Mouse (Mus musculus) hindbrain, postnatal 0 days (tissue): ENCODE measurements around the gene A530016L24Rik. TPM values are rescaled to one million over a fixed set of nuclear protein-coding genes. Genes with fewer than 3 reads are reported as not detected.

Experiments
- ATAC-seq: fragments of 200-750 bp; cut with Nextera tagmentation; 2 replicates; pipeline ENCODE4 v1.8.0; 2017; ENCODE audit warnings: mild to moderate bottlenecking, moderate TSS enrichment, moderate library complexity
- DNase-seq: peaks from one replicate; pipeline ENCODE4 v3.0.0-alpha.2; 2015; ENCODE audit warnings: low spot score
- H3K27ac ChIP-seq: fragments of 300-500 bp; sonication (generic); 2 replicates; pipeline ENCODE4 v1.5.1; 2014; ENCODE audit warnings: mild to moderate bottlenecking
- H3K27me3 ChIP-seq: fragments of 300-500 bp; sonication (generic); 2 replicates; pipeline ENCODE4 v1.6.1; 2014; ENCODE audit warnings: low read length, mixed read lengths; ENCODE audit not compliant: insufficient read depth
- H3K36me3 ChIP-seq: fragments of 300-500 bp; sonication (generic); 2 replicates; pipeline ENCODE4 v1.6.1; 2014; ENCODE audit warnings: low read length, mixed read lengths; ENCODE audit not compliant: insufficient read depth
- H3K4me1 ChIP-seq: fragments of 300-500 bp; sonication (generic); 2 replicates; pipeline ENCODE4 v1.6.1; 2014; ENCODE audit warnings: antibody characterized with exemption, low read length, mixed read lengths; ENCODE audit not compliant: insufficient read depth
- H3K4me2 ChIP-seq: fragments of 300-500 bp; sonication (generic); 2 replicates; pipeline ENCODE4 v1.6.1; 2014; ENCODE audit warnings: low read depth, mild to moderate bottlenecking, low read length, moderate library complexity, mixed read lengths
- H3K4me3 ChIP-seq: fragments of 300-500 bp; sonication (generic); 2 replicates; pipeline ENCODE4 v1.5.1; 2014; ENCODE audit warnings: low read length
- H3K9ac ChIP-seq: fragments of 300-500 bp; sonication (generic); replicated peaks from 2 replicates; pipeline ENCODE4 v1.6.1; 2014; ENCODE audit warnings: mild to moderate bottlenecking, low read length, moderate library complexity, mixed read lengths
- H3K9me3 ChIP-seq: fragments of 300-500 bp; sonication (generic); 2 replicates; pipeline ENCODE4 v1.6.1; 2016; ENCODE audit warnings: low read length, mixed read lengths
- CTCF ChIP-seq: IDR thresholded peaks from 2 replicates; pipeline ENCODE4 v1.5.1; 2016; ENCODE audit warnings: antibody characterized with exemption, control low read depth, low read depth
- WGBS: fragments of 180-500 bp; shearing (Covaris S2); extraction: QIAGEN DNeasy Blood & Tissue Kit; methylation state at CpG from one replicate; pipeline ENCODE4 v1.1.7; 2014; 5-methylcytosine and 5-hydroxymethylcytosine counted together
- polyA plus RNA-seq: library from polyadenylated mRNA; unstranded; fragments of >200 nt; fragmentation: Nextera tagmentation; extraction: Ambion mirVana; gene quantifications from 2 replicates; pipeline ENCODE4 v1.2.1, GENCODE M21; 2015
- total RNA-seq: library from RNA; depleted of rRNA; stranded (reverse); fragments of >200 nt; gene quantifications from 2 replicates; pipeline ENCODE4 v1.2.3, GENCODE M21; 2014

The A530016L24Rik gene
- total and polyA plus RNA-seq, 2 experiments from 2014 or later: 0.11 TPM; not detected in 1

DNA sequence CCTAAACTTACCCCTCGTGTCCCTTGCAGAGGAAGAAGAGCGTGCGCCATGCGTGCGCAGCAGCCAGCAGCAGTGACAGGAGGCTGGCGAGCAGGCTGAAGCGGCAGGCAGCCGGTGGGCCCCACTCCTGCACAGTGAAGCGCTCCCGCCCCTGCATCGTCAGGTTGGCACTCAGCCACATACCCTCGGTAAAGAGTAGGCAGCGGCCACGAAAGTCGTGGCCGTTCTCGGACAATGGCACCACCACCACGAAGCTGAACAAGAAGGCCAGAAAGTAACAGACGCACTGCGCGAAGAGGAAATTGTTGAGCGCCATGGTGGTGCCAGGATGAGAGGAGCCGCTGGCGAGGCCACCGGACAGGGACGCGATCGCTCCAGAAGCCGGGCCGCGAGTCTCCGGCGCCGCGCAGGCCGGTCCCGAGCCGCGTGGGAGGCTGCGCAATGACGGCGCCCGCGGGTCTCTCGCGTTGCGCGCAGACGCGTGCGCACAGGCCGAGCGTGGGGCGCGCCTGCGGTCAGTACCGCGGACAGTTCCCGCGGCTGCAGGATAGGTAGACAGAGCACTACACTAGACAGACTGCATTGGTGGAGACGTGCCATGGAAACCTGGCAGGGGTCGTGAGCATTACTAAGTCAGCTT lies 21.6 kb downstream of the A530016L24Rik start:
- DNase-seq (peak; percentile 85), ATAC-seq (peak; percentile 84)
- WGBS: 1% methylated on average over 62 of the region's 62 CpGs
- Histone ChIP-seq H3K36me3 (no peaks in the 10 kb centered on the region), H3K27ac (peak overlapping the region; percentile 84), H3K4me1 (peaks cover 35% of the 10 kb centered on the region), H3K27me3 (no peaks in the 10 kb centered on the region), H3K9me3 (no peaks in the 10 kb centered on the region), H3K4me3 (peak overlapping the region; percentile 41), H3K9ac (peak overlapping the region; percentile 56), H3K4me2 (peak overlapping the region; percentile 64)
- TF ChIP-seq CTCF: no peak

DNA sequence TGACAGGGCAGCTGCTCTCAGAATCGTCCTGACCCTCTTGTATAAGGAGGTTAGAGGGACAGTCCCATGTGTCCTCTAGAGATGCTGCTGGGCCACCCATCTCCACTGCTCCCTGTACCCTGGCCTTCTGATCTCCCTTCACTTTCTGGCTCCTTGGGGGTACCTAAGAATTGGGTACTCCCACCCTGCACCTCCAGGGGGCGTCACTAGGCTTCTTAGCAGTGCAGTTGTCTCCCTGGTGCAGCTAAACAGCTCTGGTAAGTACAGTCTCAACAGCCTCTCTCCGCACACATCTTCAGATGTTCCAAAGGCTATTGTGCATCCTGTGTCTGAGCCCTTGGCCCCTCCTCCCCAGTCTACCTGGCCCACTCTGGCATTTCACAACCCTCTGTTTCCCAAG lies 25.6 kb downstream of the A530016L24Rik start:
- Histone ChIP-seq H3K27ac (no peak overlapping the region), H3K4me3 (no peak overlapping the region), H3K36me3 (no peaks in the 10 kb centered on the region), H3K4me1 (0 out of 2 replicates have a peak, but pooled peaks cover 12% of the 10 kb centered on the region), H3K27me3 (no peaks in the 10 kb centered on the region), H3K9ac (no peak overlapping the region), H3K9me3 (no peaks in the 10 kb centered on the region), H3K4me2 (no peak overlapping the region)
- WGBS: 49% methylated on average over 3 of the region's 3 CpGs
- DNase-seq (no peak), ATAC-seq (no peak)
- peak; percentile 25; the same call in 1 of the 2 replicates for TF ChIP-seq CTCF

DNA sequence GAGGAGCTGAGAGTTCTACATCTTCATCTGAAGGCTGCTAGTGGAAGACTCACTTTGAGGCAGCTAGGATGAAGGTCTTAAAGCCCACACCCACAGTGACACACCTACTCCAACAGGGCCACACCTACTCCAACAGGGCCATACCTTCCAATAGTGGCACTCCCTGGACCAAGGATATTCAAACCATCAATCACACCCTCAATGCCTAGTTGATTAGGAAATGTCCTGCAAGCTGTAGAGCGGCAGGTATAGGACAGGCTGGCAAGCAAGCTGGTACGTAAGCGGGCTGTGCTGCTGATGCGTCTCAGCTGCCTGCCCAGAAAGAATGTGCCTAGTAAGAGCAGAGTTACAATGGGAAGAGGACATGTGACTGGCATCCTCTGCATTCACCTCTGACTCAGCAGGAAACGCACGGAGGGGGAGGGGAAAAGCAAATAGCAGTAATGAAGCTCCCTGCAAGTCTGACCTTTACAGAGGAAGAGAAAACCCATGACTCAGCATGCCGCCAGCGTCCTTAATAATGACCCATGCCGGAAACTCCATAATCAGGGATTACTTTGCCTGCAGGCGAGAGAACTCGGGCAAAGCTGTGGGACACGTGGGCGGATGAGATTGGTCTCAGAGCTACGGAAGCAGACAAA lies 27.6 kb downstream of the A530016L24Rik start, which contains the start of gene Tmem179:
Gene Tmem179 (minus strand): TSS at position 51 of the 641 bp plus-strand sequence.
- no peak for TF ChIP-seq CTCF
- no peak within 1 kb of the TSS for H3K27ac ChIP-seq
- no peak within 1 kb of the TSS for H3K9ac ChIP-seq
- 9% methylated on average over 14 of the region's 14 CpGs for WGBS
- no peak within 1 kb of the TSS for H3K4me3 ChIP-seq
- ATAC-seq (peak; percentile 66), DNase-seq (no peak)
- H3K4me2 ChIP-seq: peak within 1 kb of the TSS; percentile 32
- H3K9me3 ChIP-seq: no peaks in the 10 kb centered on the region
- H3K4me1 ChIP-seq: 0 out of 2 replicates have a peak, but pooled peaks cover 5% of the 10 kb centered on the region
- H3K27me3 ChIP-seq: no peaks in the 10 kb centered on the region
- H3K36me3 ChIP-seq: no peaks in the 10 kb centered on the region

DNA sequence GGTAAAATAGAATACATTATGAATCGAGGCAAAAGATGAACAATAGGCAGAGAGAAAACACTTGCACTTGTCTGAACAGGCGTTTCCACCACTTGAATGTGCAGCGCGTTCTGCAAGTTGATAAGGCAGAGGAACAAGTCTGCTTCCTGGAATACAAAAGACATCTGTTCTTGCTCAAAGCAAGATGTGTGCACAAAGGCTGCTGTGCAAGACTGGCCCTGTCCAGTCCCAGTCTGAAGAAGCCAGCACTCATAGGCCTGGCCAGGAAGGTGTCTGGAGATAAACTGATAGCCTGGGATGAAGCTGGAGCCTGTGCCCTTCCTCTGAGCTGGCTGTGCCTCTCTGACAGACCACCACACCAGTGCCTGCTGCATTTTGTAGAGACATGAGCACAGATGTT lies 28.9 kb downstream of the A530016L24Rik start:
- TF ChIP-seq CTCF: no peak
- no peak overlapping the region for H3K27ac ChIP-seq

DNA sequence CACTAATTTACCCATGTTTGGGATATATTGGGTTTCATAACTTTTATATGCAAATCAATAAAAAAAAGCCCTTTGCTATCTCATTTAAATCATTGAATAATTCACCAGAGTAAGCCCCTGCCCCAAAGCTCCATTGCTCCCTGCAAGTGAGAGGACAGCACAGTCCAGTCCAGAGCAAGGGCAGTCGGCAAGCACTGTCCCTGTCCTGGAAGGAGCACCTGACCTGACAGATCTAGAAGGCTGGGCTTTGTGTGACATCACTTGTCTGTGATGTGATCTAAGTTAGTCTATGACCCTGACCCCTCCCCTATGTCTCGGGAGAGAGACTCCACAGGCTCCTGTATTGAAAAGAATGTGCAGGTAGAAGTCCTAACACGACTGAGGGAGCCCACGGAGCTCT lies 44.5 kb downstream of the A530016L24Rik start:
- ATAC-seq (no peak), DNase-seq (no peak)
- no peaks in the 10 kb centered on the region for H3K36me3 ChIP-seq
- no peak overlapping the region for H3K4me2 ChIP-seq
- no peak overlapping the region for H3K9ac ChIP-seq
- 75% methylated on average over 4 of the region's 4 CpGs for WGBS
- H3K4me3 ChIP-seq: no peak overlapping the region
- TF ChIP-seq CTCF: no peak
- H3K9me3 ChIP-seq: no peaks in the 10 kb centered on the region
- no peaks in the 10 kb centered on the region for H3K4me1 ChIP-seq
- no peak overlapping the region for H3K27ac ChIP-seq
- H3K27me3 ChIP-seq: no peaks in the 10 kb centered on the region

More for the DNA sequence above, 28.9 kb downstream of the A530016L24Rik start:
- WGBS: 41% methylated on average over 4 of the region's 4 CpGs
- Histone ChIP-seq H3K27me3 (no peaks in the 10 kb centered on the region), H3K4me2 (no peak overlapping the region), H3K4me3 (no peak overlapping the region), H3K9me3 (no peaks in the 10 kb centered on the region), H3K36me3 (no peaks in the 10 kb centered on the region), H3K9ac (no peak overlapping the region), H3K4me1 (0 out of 2 replicates have a peak, but pooled peaks cover 4% of the 10 kb centered on the region)
- 0 out of 2 replicates have a peak, but pooled peaks have one; percentile 32 for ATAC-seq
- no peak for DNase-seq

DNA sequence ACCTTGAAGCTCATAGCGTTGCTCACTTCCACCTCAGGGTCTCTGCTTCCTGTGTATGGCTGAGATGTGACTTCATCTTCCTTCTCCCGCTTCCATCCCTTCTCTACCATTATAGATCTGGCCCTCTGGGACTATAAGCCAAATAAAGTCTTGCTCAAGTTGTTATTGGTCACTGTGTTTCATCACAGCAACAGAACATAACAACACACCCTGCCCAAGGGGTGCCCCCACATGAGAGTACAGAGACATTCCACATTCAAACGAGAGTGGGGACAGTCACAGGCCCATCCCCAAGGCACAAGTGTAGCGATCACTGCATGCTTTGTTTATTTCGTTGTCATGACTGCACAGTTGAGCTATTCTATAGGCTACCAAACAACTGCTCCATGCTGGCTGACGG lies 48.0 kb downstream of the A530016L24Rik start:
- peaks cover 10% of the 10 kb centered on the region; the same call in 1 of the 2 replicates for H3K4me1 ChIP-seq
- WGBS: 64% methylated on average over 6 of the region's 6 CpGs

More for the DNA sequence above, 48.0 kb downstream of the A530016L24Rik start:
- no peak overlapping the region for H3K4me2 ChIP-seq
- H3K4me3 ChIP-seq: no peak overlapping the region
- no peak for TF ChIP-seq CTCF
- H3K9me3 ChIP-seq: no peaks in the 10 kb centered on the region
- H3K27me3 ChIP-seq: no peaks in the 10 kb centered on the region
- no peak overlapping the region for H3K9ac ChIP-seq
- no peak overlapping the region for H3K27ac ChIP-seq
- ATAC-seq (no peak), DNase-seq (no peak)
- no peaks in the 10 kb centered on the region for H3K36me3 ChIP-seq
